Mouse (Mus musculus): Measurements from ENCODE around the gene Gm10282.

DNA sequence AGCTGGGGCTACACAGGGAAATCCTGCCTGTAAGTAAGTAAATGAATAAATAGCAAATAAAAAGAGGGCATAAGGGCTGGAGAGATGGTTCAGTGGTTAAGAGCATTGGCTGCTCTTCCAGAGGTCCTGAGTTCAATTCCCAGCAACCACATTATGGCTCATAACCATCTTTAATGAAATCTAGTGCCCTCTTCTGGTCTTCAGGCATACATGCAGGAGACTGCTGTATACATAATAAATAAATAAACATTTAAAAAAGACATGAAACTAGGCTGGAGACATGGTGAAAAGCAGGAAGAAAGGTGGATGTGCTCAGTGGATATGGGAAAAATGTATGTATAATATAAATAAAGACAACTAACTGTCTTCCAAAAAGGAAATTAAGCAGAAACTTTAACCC lies 11.8 kb downstream of the Gm10282 start:
- TF ChIP-seq CTCF (IDR thresholded peaks at IDR 0.05; ENCODE audit: low read depth, low read length), result no peak
- TF ChIP-seq POLR2A (IDR thresholded peaks at IDR 0.05; ENCODE audit: extremely low read depth, insufficient read depth, low read length), result no peak

Data from liver, adult 2 months (tissue).